In the genomic region with DNA sequence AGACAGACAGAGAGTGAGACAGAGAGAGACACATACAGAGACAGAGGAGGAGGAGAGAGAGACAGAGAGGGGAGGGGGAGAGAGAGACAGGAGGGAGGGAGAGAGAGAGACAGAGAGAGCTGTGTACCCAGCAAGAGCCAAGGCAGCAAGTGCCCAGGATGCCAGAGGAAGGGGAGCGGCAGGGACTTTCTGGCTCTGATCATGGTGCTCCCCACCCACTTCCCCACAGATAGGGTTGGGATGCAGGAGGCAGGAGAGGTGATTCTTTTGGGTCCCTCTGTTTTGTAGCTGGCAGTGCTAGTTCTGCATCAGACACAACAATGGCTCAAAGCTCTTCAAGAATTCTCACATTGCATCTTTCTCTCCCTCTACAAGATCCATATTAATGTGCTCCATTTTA, we compare ENCODE assay signal across 15 mouse cellular contexts. TPM values are rescaled to one million over a fixed set of nuclear protein-coding genes. Genes with fewer than 3 reads are reported as not detected.
A peak's percentile ranks its signal among the peaks of the same experiment; 100 is the strongest.
DNase-seq lines count a peak whose midpoint lies in the region; ATAC-seq and TF ChIP-seq lines count a peak whose summit lies in the region.
"Had no signal": no experiment of that assay in that cellular context is flagged by ENCODE, and none has a peak within 500 bp of the region (broad histone marks: within the 10 kb centered on the region; RNA-seq: fewer than 3 reads in every experiment).

No protein-coding gene starts in this region.

- no peaks in the 10 kb centered on the region for H3K27me3 ChIP-seq in heart, embryonic 15.5 days
- H3K27me3 ChIP-seq in heart, embryonic 11.5 days (ENCODE audit: control insufficient read depth, insufficient read depth, low read length) = no peaks in the 10 kb centered on the region
- no peaks in the 10 kb centered on the region for H3K27me3 ChIP-seq in embryonic facial prominence, embryonic 10.5 days (replicated peaks; ENCODE audit: low read depth, poor library complexity, severe bottlenecking)
- H3K27me3 ChIP-seq in stomach, postnatal 0 days (ENCODE audit: control insufficient read depth, insufficient read depth, low read length) = no peaks in the 10 kb centered on the region
- no peaks in the 10 kb centered on the region for H3K27me3 ChIP-seq in hindbrain, embryonic 14.5 days (ENCODE audit: control insufficient read depth, insufficient read depth, low read length)
- H3K27me3 ChIP-seq: neural tube, embryonic 12.5 days had no signal

- peak overlapping the region; percentile 20; the same call in 1 of the 2 replicates for H3K27ac ChIP-seq in heart, embryonic 15.5 days
- H3K27ac ChIP-seq in heart, embryonic 11.5 days (ENCODE audit: low read depth, low read length) = no peak overlapping the region
- H3K27ac ChIP-seq in embryonic facial prominence, embryonic 10.5 days (replicated peaks) = 0 out of 2 replicates have a peak overlapping the region, but pooled peaks have one; percentile 72
- 0 out of 2 replicates have a peak overlapping the region, but pooled peaks have one; percentile 30 for H3K27ac ChIP-seq in stomach, postnatal 0 days (replicated peaks)
- no peak overlapping the region for H3K27ac ChIP-seq in hindbrain, embryonic 14.5 days
- H3K27ac ChIP-seq: liver, embryonic 14.5 days; neural tube, embryonic 12.5 days had no signal

- no peak overlapping the region for H3K4me3 ChIP-seq in heart, embryonic 15.5 days
- H3K4me3 ChIP-seq in heart, embryonic 11.5 days (ENCODE audit: low read depth, low read length) = no peak overlapping the region
- H3K4me3 ChIP-seq in embryonic facial prominence, embryonic 10.5 days = 0 out of 2 replicates have a peak overlapping the region, but pooled peaks have one; percentile 30
- H3K4me3 ChIP-seq in stomach, postnatal 0 days (ENCODE audit: low read depth, low read length) = no peak overlapping the region
- no peak overlapping the region for H3K4me3 ChIP-seq in hindbrain, embryonic 14.5 days (replicated peaks; ENCODE audit: low read length)
- H3K4me3 ChIP-seq: layer of hippocampus, adult 2 months; neural tube, embryonic 12.5 days had no signal

- no peak for TF ChIP-seq CTCF in stomach, postnatal 0 days (IDR thresholded peaks at IDR 0.05; ENCODE audit: low read depth)

- TF ChIP-seq EP300 in stomach, postnatal 0 days (optimal IDR thresholded peaks at IDR 0.05) = no peak

- WGBS in heart, embryonic 15.5 days = 50% methylated on average over 1 of the region's 1 CpGs
- 46% methylated on average over 1 of the region's 1 CpGs for WGBS in heart, embryonic 11.5 days (ENCODE audit: insufficient replicate concordance)
- WGBS in embryonic facial prominence, embryonic 10.5 days = 71% methylated on average over 1 of the region's 1 CpGs
- WGBS in stomach, postnatal 0 days = 62% methylated on average over 1 of the region's 1 CpGs
- 90% methylated on average over 1 of the region's 1 CpGs for WGBS in hindbrain, embryonic 14.5 days

- H3K4me1 ChIP-seq in heart, embryonic 15.5 days (replicated peaks) = peaks cover 41% of the 10 kb centered on the region
- H3K4me1 ChIP-seq in heart, embryonic 11.5 days (ENCODE audit: control insufficient read depth, insufficient read depth, low read length) = peaks cover 32% of the 10 kb centered on the region
- H3K4me1 ChIP-seq in embryonic facial prominence, embryonic 10.5 days = peaks cover 52% of the 10 kb centered on the region
- H3K4me1 ChIP-seq in stomach, postnatal 0 days (replicated peaks; ENCODE audit: control insufficient read depth, insufficient read depth) = peaks cover 12% of the 10 kb centered on the region
- peaks cover 15% of the 10 kb centered on the region; the same call in 1 of the 2 replicates for H3K4me1 ChIP-seq in hindbrain, embryonic 14.5 days (replicated peaks; ENCODE audit: control insufficient read depth, insufficient read depth, low read length)

- DNase-seq in retina, embryonic 14.5 days (ENCODE audit: low spot score) = peak; percentile 6
- no peak for DNase-seq in retina, postnatal 1 day
- DNase-seq in embryonic facial prominence, embryonic 10.5 days (ENCODE audit: low spot score) = no peak
- DNase-seq in stomach, postnatal 0 days (ENCODE audit: low spot score) = no peak
- no peak for DNase-seq in layer of hippocampus, adult 11-12 months (ENCODE audit: low spot score)
- DNase-seq in hindbrain, embryonic 14.5 days (ENCODE audit: low spot score) = no peak
- DNase-seq: adrenal gland, postnatal 10 days; cerebellum, adult 9-10 months; heart, postnatal 4 days; left cerebral cortex, postnatal 4 days had no signal

- no peak overlapping the region for H3K9ac ChIP-seq in heart, embryonic 15.5 days
- H3K9ac ChIP-seq in heart, embryonic 11.5 days (ENCODE audit: low read depth, low read length) = no peak overlapping the region
- no peak overlapping the region for H3K9ac ChIP-seq in stomach, postnatal 0 days (ENCODE audit: low read length)
- H3K9ac ChIP-seq in hindbrain, embryonic 14.5 days = no peak overlapping the region
- H3K9ac ChIP-seq: liver, embryonic 14.5 days; neural tube, embryonic 12.5 days had no signal

- no peak for ATAC-seq in heart, embryonic 15.5 days (replicated peaks; ENCODE audit: insufficient number of reproducible peaks, insufficient read depth, low FRiP score, low read depth)
- no peak for ATAC-seq in heart, embryonic 11.5 days (replicated peaks; ENCODE audit: insufficient number of reproducible peaks, low FRiP score, low TSS enrichment)
- ATAC-seq in stomach, postnatal 0 days (ENCODE audit: low FRiP score, low TSS enrichment) = no peak
- ATAC-seq in hindbrain, embryonic 14.5 days (ENCODE audit: low FRiP score) = no peak

- no peak overlapping the region for H3K4me2 ChIP-seq in heart, embryonic 15.5 days
- no peak overlapping the region for H3K4me2 ChIP-seq in heart, embryonic 11.5 days
- no peak overlapping the region for H3K4me2 ChIP-seq in stomach, postnatal 0 days (replicated peaks; ENCODE audit: low read depth)
- no peak overlapping the region for H3K4me2 ChIP-seq in hindbrain, embryonic 14.5 days (replicated peaks)

- H3K9me3 ChIP-seq in heart, embryonic 15.5 days (replicated peaks) = peaks cover 4% of the 10 kb centered on the region; the same call in 1 of the 2 replicates
- no peaks in the 10 kb centered on the region for H3K9me3 ChIP-seq in heart, embryonic 11.5 days (replicated peaks; ENCODE audit: control insufficient read depth, low read length)
- no peaks in the 10 kb centered on the region; the same call in 1 of the 2 replicates for H3K9me3 ChIP-seq in embryonic facial prominence, embryonic 10.5 days
- H3K9me3 ChIP-seq in stomach, postnatal 0 days (ENCODE audit: control insufficient read depth, low read length) = no peaks in the 10 kb centered on the region
- H3K9me3 ChIP-seq in hindbrain, embryonic 14.5 days (ENCODE audit: control insufficient read depth, low read length) = no peaks in the 10 kb centered on the region
- H3K9me3 ChIP-seq: neural tube, embryonic 12.5 days had no signal

- no peaks in the 10 kb centered on the region for H3K36me3 ChIP-seq in heart, embryonic 15.5 days
- no peaks in the 10 kb centered on the region for H3K36me3 ChIP-seq in heart, embryonic 11.5 days (ENCODE audit: control insufficient read depth, insufficient read depth, low read length)
- no peaks in the 10 kb centered on the region for H3K36me3 ChIP-seq in embryonic facial prominence, embryonic 10.5 days (replicated peaks)
- H3K36me3 ChIP-seq in stomach, postnatal 0 days (ENCODE audit: control insufficient read depth, insufficient read depth, low read length) = no peaks in the 10 kb centered on the region
- H3K36me3 ChIP-seq in hindbrain, embryonic 14.5 days (replicated peaks; ENCODE audit: control insufficient read depth, insufficient read depth) = no peaks in the 10 kb centered on the region
- H3K36me3 ChIP-seq: neural tube, embryonic 12.5 days had no signal

RNA-seq across cellular contexts. Expression of a gene that starts 8.9 kb away (rescaled TPM):
- 67.3 and 72.8 TPM in 2 replicates for polyA plus RNA-seq in heart, embryonic 15.5 days (2015; fragmentation: Nextera tagmentation; extraction: Ambion mirVana)
- 37.3 and 55.8 TPM in 2 replicates for polyA plus RNA-seq in heart, embryonic 11.5 days (2014; fragmentation: Nextera tagmentation; extraction: Ambion mirVana)
- 66.7 and 73.0 TPM in 2 replicates for polyA plus RNA-seq in embryonic facial prominence, embryonic 10.5 days (2016; fragmentation: Nextera tagmentation; extraction: Ambion mirVana)
- polyA plus RNA-seq in stomach, postnatal 0 days (2015; fragmentation: Nextera tagmentation; extraction: Ambion mirVana) = 71.4 and 84.2 TPM in 2 replicates
- 21.0 and 23.9 TPM in 2 replicates for polyA plus RNA-seq in hindbrain, embryonic 14.5 days (2014; fragmentation: Nextera tagmentation; extraction: Ambion mirVana)

Comparison
In these comparisons a context has a peak if more than half of its experiments do, and no peak if none do; other contexts are left out.
1. H3K27ac ChIP-seq: peak in heart, embryonic 15.5 days (single experiment), embryonic facial prominence, embryonic 10.5 days (single experiment) and stomach, postnatal 0 days (single experiment); none in heart, embryonic 11.5 days (single experiment) and hindbrain, embryonic 14.5 days (single experiment).